Mouse (Mus musculus) embryonic facial prominence, embryonic 15.5 days (tissue): ENCODE measurements around the gene Plin4. TPM values are rescaled to one million over a fixed set of nuclear protein-coding genes. Genes with fewer than 3 reads are reported as not detected.

Experiments
- ATAC-seq: fragments of 200-750 bp; cut with Nextera tagmentation; 2 replicates; pipeline ENCODE4 v1.8.0; 2017; ENCODE audit warnings: low read depth, moderate TSS enrichment; ENCODE audit not compliant: insufficient number of reproducible peaks, low FRiP score, low TSS enrichment
- H3K27ac ChIP-seq: fragments of 300-500 bp; sonication (generic); replicated peaks from 2 replicates; pipeline ENCODE4 v1.5.1; 2015; ENCODE audit warnings: mild to moderate bottlenecking, inconsistent platforms
- H3K27me3 ChIP-seq: fragments of 300-500 bp; sonication (generic); 2 replicates; pipeline ENCODE4 v1.6.1; 2015; ENCODE audit warnings: inconsistent platforms
- H3K36me3 ChIP-seq: fragments of 300-500 bp; sonication (generic); 2 replicates; pipeline ENCODE4 v1.6.1; 2015; ENCODE audit warnings: mild to moderate bottlenecking, inconsistent platforms
- H3K4me1 ChIP-seq: fragments of 300-500 bp; sonication (generic); 2 replicates; pipeline ENCODE4 v1.6.1; 2015; ENCODE audit warnings: inconsistent platforms
- H3K4me2 ChIP-seq: fragments of 300-500 bp; sonication (generic); replicated peaks from 2 replicates; pipeline ENCODE4 v1.6.1; 2015; ENCODE audit warnings: mild to moderate bottlenecking, inconsistent platforms
- H3K4me3 ChIP-seq: fragments of 300-500 bp; sonication (generic); replicated peaks from 2 replicates; pipeline ENCODE4 v1.5.1; 2015; ENCODE audit warnings: mild to moderate bottlenecking, inconsistent platforms
- H3K9ac ChIP-seq: fragments of 300-500 bp; sonication (generic); 2 replicates; pipeline ENCODE4 v1.6.1; 2015; ENCODE audit warnings: inconsistent platforms
- H3K9me3 ChIP-seq: fragments of 300-500 bp; sonication (generic); replicated peaks from 2 replicates; pipeline ENCODE4 v1.6.1; 2016; ENCODE audit warnings: inconsistent platforms
- WGBS: fragments of 180-500 bp; shearing (Covaris S2); methylation state at CpG from one replicate; pipeline ENCODE4 v1.1.7; 2015; 5-methylcytosine and 5-hydroxymethylcytosine counted together
- polyA plus RNA-seq: library from polyadenylated mRNA; unstranded; fragments of >200 nt; fragmentation: Nextera tagmentation; extraction: Ambion mirVana; gene quantifications from 2 replicates; pipeline ENCODE4 v1.2.1, GENCODE M21; 2015

Plin4 gene
- polyA plus RNA-seq, 1 experiment from 2014 or later = 0.08 TPM

GRCm38 (mm10) chr17:56051369-56051768 lies 58.2 kb downstream of the Plin4 start:
- ATAC-seq = no peak
- no peaks in the 10 kb centered on the region for H3K4me1 ChIP-seq
- no peak overlapping the region for H3K4me3 ChIP-seq
- H3K36me3 ChIP-seq = peaks cover 60% of the 10 kb centered on the region
- no peaks in the 10 kb centered on the region for H3K27me3 ChIP-seq
- H3K4me2 ChIP-seq = no peak overlapping the region
- WGBS = 73% methylated on average over 5 of the region's 5 CpGs
- H3K9me3 ChIP-seq = no peaks in the 10 kb centered on the region
- no peak overlapping the region for H3K9ac ChIP-seq
- H3K27ac ChIP-seq = no peak overlapping the region

Other genes starting within 250 kb of the Plin4 start
- 8.7 and 10.1 TPM in 2 replicates for gene Zfp119a, start 230.9 kb downstream of the Plin4 start, polyA plus RNA-seq
- 12.2 and 12.7 TPM in 2 replicates for gene Zfp959, start 217.7 kb downstream of the Plin4 start, polyA plus RNA-seq
- gene Zfp119b, start 160.3 kb downstream of the Plin4 start, polyA plus RNA-seq = 6.8 and 7.4 TPM in 2 replicates
- 3.3 and 3.7 TPM in 2 replicates for gene Ebi3, start 157.2 kb downstream of the Plin4 start, polyA plus RNA-seq
- gene Yju2, start 150.7 kb downstream of the Plin4 start, polyA plus RNA-seq = 22.8 and 26.0 TPM in 2 replicates
- gene Shd, start 139.3 kb downstream of the Plin4 start, polyA plus RNA-seq = 20.4 and 22.2 TPM in 2 replicates
- 12.5 and 16.8 TPM in 2 replicates for gene Fsd1, start 123.3 kb downstream of the Plin4 start, polyA plus RNA-seq
- gene Stap2, start 104.2 kb downstream of the Plin4 start, polyA plus RNA-seq = 23.6 and 24.5 TPM in 2 replicates
- 91.3 and 97.2 TPM in 2 replicates for gene Mpnd, start 104.1 kb downstream of the Plin4 start, polyA plus RNA-seq
- 194 and 201 TPM in 2 replicates for gene Sh3gl1, start 73.2 kb downstream of the Plin4 start, polyA plus RNA-seq
- gene Chaf1a, start 69.4 kb downstream of the Plin4 start, polyA plus RNA-seq = 21.6 and 23.0 TPM in 2 replicates
- gene Ubxn6, start 34.8 kb downstream of the Plin4 start, polyA plus RNA-seq = 46.4 and 51.6 TPM in 2 replicates
- gene Hdgfl2, start 30.2 kb downstream of the Plin4 start, polyA plus RNA-seq = 112 and 119 TPM in 2 replicates
- 0.72 and 1.2 TPM in 2 replicates for gene Plin5, start 7.8 kb upstream of the Plin4 start, polyA plus RNA-seq
- 1.4 and 1.8 TPM in 2 replicates for gene Lrg1, start 12.2 kb upstream of the Plin4 start, polyA plus RNA-seq
- gene Sema6b, start 30.5 kb upstream of the Plin4 start, polyA plus RNA-seq = 4.2 and 4.6 TPM in 2 replicates
- 13.9 and 14.5 TPM in 2 replicates for gene Tnfaip8l1, start 52.7 kb upstream of the Plin4 start, polyA plus RNA-seq
- 102 and 108 TPM in 2 replicates for gene Mydgf, start 74.1 kb upstream of the Plin4 start, polyA plus RNA-seq
- 37.1 and 40.9 TPM in 2 replicates for gene Dpp9, start 109.1 kb upstream of the Plin4 start, polyA plus RNA-seq
- 15.0 and 15.4 TPM in 2 replicates for gene Fem1a, start 147.0 kb upstream of the Plin4 start, polyA plus RNA-seq
- 6.7 and 7.4 TPM in 2 replicates for gene Ticam1, start 167.0 kb upstream of the Plin4 start, polyA plus RNA-seq
- gene Plin3, start 183.1 kb upstream of the Plin4 start, polyA plus RNA-seq = 89.5 and 92.6 TPM in 2 replicates
- 0.33 TPM in 1 of 2 replicates, not detected in the other for gene Arrdc5, start 190.5 kb upstream of the Plin4 start, polyA plus RNA-seq
- 110 and 113 TPM in 2 replicates for gene Uhrf1, start 193.5 kb upstream of the Plin4 start, polyA plus RNA-seq
- 40.1 and 43.6 TPM in 2 replicates for gene Kdm4b, start 216.3 kb upstream of the Plin4 start, polyA plus RNA-seq